Mouse (Mus musculus) monocyte, adult 5-6 weeks (primary cell): ENCODE data around the gene Thbs2. TPM values are rescaled to one million over a fixed set of nuclear protein-coding genes. Genes with fewer than 3 reads are reported as not detected.
"Not testable (repeated sequence)": the region's sequence is repeated elsewhere in the genome, so short reads cannot be mapped to it uniquely, and the experiment has no call there.

Experiments
- ATAC-seq: fragments of 153-309, 156-312 bp; replicated peaks from 2 replicates; pipeline ENCODE4 v1.8.0; 2017; ENCODE audit warnings: mild to moderate bottlenecking; ENCODE audit not compliant: low TSS enrichment, insufficient number of reproducible peaks, severe bottlenecking, poor library complexity, low FRiP score
- total RNA-seq: library from RNA; stranded (forward); fragments of 200-1000, 200-491, 200-594 nt; gene quantifications from 3 replicates; pipeline ENCODE4 v1.2.3, GENCODE M21; 2017

Thbs2 gene
- total RNA-seq, 1 experiment from 2014 or later: not detected

DNA sequence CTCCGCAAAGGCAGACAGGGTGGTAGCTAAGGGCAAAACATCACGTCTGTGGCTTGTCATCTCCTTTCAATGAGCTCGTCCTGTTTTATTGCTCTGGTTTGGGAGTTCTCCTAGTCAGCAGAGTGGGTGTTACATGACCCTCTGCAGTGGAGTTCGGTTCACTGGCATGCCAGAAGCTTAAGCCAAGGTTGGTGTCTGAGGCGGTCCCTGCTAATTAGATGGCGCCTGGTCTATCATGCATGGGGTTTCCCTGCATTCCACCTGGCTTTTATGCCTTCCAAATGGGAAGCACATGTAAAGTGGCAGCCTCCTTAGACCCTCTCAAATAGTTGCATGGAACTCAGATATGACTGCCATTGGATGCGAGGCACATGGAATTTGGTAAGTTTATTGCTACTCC, 42.0 kb downstream of the Thbs2 start:
- ATAC-seq: no peak

DNA sequence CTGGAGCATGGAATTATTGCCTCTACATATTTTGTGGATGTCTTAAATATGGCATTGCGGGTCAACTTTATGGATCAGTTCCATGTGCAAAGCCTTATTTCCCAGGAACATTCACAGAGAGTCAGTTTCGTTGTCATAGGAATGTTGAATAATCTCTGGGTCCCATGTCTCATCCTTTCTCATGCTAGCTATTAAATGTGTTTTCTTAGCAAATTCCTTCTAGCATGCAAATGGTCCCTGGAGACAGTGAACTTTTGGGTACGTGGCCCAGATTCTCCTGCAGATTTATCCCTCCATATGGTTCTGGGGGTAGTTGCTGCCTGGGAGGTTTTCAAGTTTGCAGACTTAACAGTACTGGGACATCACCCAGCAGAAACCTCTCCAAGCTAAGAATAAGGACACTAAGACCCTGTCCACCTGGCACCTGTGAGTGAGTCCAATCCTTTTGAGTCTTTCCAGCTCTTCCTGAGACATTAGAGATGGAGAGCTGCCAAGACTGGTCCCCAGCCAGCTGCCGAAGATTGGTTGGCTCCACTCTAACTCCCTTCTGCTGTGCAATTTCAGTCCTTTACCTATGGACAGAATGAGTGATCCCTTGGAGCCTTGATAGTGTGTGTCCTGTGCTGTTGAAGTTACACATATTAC, 45.9 kb downstream of the Thbs2 start:
- no peak for ATAC-seq

DNA sequence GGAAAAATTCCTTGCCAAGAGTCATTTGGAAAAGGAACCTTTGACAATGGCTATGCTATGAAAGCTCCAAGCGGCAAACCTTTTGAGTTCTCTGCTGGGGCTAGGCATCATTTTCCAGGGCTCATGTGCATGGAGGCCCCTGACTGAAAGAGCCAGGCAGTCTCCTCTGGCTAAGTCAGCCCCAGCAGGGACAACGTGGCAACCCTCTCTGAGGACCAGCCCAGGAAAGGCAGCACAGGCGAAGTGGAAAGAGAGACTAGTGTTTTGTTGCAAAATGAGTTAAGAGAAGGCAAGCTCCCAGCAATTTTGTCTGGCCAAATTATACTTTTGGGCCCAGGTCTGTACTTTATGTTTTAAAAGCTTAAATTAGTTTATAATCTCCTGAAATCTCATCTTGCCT, 50.0 kb downstream of the Thbs2 start:
- ATAC-seq: no peak

DNA sequence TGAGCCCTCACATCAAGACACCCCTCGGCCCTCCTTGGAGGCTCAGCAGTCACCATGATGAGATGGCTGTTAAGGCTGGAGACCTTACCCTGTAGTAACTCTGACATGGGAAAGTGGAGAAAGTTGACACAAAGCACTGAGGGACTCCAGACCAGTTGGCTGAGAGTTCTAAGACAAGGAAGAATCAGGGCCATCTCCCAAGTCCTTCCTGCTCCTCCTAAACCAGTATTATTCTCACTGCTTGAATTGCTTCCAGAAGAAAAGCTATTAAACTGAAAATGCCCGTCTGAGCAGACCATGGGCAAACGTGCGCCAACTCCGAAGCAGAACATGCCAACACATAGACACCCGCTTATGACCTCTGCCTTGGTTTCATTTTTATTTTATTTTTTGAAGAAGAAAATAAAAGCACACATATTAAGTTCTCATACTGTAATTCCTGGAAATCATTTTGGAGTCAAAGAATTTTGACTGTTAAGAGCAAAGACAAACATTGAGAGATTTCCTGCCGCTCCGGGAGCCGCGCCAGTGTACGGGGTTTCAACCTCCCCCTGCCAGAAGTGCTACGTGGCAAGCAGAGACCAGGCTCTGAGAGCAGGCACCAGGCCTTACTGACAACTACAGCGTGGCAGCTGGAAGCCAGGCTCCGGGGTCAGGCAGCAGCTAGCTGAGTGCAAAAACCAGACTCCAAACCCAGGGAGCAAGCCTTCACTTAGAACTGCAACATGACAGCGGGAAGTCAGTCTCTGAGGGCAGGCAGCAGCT, 53.5 kb downstream of the Thbs2 start:
- ATAC-seq: no peak

DNA sequence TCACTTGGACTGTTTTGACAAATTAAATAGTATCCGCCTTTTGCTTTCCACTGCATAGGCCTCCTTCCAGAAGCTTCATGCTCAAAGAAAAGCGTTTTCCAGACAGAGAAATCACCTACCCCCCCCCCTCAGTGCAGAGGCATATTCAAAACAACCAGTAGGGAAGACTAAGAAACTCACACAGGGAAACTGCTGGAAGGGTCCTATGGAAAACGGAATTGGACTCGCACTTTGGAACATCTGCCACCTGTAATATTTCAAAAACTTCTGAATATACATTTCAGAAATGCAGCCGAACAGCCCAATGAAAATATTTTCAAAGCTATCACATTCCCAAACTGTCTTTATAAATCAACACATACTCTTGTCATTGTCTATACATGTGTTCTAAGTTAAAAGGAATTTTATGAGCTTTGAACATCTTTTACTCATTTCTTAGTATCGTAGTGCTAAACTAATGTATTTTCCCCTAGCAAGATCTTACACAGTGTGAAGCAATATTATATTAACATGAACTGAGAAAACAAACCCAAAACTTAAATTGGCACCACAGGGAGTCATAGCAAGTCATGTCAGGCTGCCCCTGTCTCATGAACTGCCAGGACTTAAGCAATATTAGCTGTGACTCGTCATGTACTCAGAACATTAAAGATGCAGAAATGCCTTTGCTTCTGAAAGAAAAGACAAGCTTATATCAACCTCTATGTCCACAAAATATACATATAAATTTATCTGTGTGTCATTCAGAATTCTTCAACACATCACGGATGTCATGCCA, 58.3 kb downstream of the Thbs2 start:
- no peak for ATAC-seq

DNA sequence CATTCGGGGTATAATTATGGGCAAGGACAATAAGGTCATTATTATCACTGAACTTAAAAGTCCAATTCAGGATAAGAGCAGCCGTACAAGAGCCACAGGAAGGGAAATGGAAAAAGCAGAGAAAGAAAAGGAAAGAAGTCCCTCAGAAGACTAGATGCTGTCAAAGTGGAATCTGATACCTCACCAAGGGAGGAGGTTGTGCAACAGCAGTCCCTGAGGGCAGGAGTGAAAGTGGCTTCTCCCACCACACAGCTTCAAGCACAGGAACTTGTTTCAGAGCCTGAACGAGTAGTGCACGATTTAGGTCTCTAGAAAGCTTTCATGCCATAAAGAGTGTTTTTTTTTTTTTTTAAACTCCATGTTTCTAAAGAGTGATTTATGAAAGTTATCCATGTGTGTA, 65.1 kb downstream of the Thbs2 start:
- ATAC-seq: no peak

DNA sequence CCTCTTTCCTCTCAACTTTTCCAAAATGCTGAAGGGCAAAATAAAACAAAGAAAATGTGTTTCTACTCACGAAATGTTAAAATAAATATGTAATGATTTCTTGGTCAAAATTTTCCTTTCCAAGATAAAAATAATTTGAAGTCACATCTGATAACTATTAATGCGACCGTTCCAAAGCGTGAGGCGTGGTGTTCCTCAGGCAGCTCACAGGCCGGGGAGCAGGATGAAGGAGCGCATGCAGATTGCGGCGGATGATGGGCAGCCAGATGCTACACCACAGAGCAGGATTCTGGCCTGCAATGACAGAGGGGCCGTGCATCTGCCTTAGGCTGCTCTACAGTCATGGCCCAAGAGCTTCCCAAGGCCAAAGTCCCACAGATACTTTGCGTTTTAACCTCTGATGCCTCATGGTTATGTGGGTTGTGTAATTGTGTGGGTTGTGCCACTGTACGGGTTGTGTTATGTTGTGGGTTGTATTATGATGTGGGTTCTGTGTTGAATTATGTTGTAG, 66.2 kb downstream of the Thbs2 start:
- no peak for ATAC-seq

DNA sequence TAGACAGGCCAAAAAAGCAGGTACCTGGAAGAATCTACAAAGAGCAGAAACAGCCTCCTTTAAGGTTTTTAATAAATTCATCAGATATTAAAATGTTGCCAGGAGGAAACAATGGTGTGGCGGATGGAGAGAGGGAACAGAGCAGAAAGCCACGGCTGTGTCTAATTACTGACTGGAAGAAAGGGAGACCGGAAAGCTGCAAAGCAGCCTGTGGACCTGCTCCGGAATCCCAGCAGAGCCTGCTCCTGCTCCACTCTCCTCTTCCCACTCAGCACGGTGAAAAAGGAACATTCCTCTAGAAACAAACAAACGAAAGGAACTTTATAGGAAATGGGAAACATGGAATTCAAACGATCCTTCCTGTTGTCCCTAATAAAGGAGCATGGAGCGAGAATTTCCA, 69.6 kb downstream of the Thbs2 start:
- no peak for ATAC-seq

DNA sequence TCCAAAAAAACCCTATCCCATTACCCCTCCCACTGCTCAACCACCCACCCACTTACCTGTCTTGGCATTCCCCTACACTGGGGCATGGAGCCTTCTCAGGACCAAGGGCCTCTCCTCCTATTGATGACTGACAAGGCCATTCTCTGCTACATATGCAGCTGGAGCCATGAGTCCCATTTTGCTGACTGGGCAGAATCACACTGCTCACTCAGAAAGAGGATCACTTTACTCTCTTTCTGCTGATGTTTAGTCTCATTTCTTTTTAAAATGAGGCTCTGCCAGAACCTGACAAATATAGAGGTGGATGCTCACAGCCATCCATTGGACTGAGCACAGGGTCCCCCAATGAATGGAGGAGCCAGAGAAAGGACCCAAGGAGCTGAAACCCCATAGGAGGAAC, 73.0 kb downstream of the Thbs2 start:
- not testable (repeated sequence) for ATAC-seq

DNA sequence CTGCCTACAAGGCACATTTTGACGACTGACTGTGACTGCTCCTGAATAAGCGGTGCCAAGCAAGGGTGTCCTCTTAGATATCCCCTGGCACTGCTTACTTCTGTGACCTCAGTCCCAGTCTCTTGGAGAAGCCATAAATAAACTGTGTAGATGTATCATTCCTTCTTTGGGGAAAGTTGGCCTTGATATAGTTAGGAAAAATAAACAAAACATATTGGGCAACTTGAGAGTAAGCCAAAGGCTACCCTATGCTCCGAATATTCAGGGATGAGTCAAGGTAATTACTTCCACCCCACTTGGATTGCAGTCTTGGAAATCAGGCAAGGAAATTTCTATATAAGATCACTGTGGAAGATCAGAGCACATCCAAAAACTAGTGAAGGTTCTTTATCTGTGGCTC, 74.0 kb downstream of the Thbs2 start:
- ATAC-seq: no peak

DNA sequence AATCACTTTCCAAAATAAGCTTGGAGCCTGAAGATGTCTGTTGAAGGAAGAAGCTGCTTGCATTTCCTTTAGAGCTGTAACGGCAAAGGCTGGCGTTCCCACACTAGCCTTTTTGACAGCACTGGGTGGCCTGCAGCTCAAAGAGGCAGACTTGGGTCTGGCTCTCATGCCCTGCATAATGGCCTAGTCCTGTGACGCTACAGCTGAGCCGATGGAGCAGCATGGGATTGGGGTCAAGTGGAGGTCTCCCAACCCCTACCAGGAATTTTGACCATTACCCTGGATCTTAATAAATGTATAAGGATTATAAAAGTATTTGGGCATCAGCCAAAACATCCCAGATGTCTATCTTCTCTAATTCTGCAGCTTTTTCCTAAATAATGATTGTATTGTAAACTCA, 75.0 kb downstream of the Thbs2 start:
- no peak for ATAC-seq

Other genes starting within 250 kb of the Thbs2 start
- 1.6 TPM in 1 of 3 replicates, not detected in the others for gene Wdr27, start 248.9 kb upstream of the Thbs2 start, total RNA-seq
- gene 1600012H06Rik, start 248.9 kb upstream of the Thbs2 start, total RNA-seq: 15.5 to 27.8 TPM (median 23.1 TPM) in 3 replicates